Mouse (Mus musculus) kidney, postnatal 0 days (tissue): ENCODE measurements around the gene Tspo2. TPM values are rescaled to one million over a fixed set of nuclear protein-coding genes. Genes with fewer than 3 reads are reported as not detected.

Experiments
- ATAC-seq: fragments of 200-750 bp; cut with Nextera tagmentation; replicated peaks from 2 replicates; pipeline ENCODE4 v1.8.0; 2017; ENCODE audit warnings: low read depth, moderate number of reproducible peaks, moderate TSS enrichment, moderate library complexity; ENCODE audit not compliant: low FRiP score
- DNase-seq: peaks from one replicate; pipeline ENCODE4 v3.0.0-alpha.2; 2016; ENCODE audit warnings: low spot score
- H3K27ac ChIP-seq: fragments of 300-500 bp; sonication (generic); 2 replicates; pipeline ENCODE4 v1.5.1; 2014; ENCODE audit warnings: mild to moderate bottlenecking
- H3K27me3 ChIP-seq: fragments of 300-500 bp; sonication (generic); 2 replicates; pipeline ENCODE4 v1.6.1; 2014; ENCODE audit warnings: low read length, mixed read lengths; ENCODE audit not compliant: insufficient read depth
- H3K36me3 ChIP-seq: fragments of 300-500 bp; sonication (generic); 2 replicates; pipeline ENCODE4 v1.6.1; 2014; ENCODE audit warnings: low read length, mixed read lengths; ENCODE audit not compliant: insufficient read depth
- H3K4me1 ChIP-seq: fragments of 300-500 bp; sonication (generic); replicated peaks from 2 replicates; pipeline ENCODE4 v1.6.1; 2014; ENCODE audit warnings: antibody characterized with exemption, low read length, mixed read lengths; ENCODE audit not compliant: insufficient read depth
- H3K4me2 ChIP-seq: fragments of 300-500 bp; sonication (generic); 2 replicates; pipeline ENCODE4 v1.6.1; 2014; ENCODE audit warnings: mild to moderate bottlenecking, low read length, moderate library complexity, mixed read lengths
- H3K4me3 ChIP-seq: fragments of 300-500 bp; sonication (generic); replicated peaks from 2 replicates; pipeline ENCODE4 v1.5.1; 2014; ENCODE audit warnings: low read depth, low read length
- H3K9ac ChIP-seq: fragments of 300-500 bp; sonication (generic); 2 replicates; pipeline ENCODE4 v1.6.1; 2014; ENCODE audit warnings: low read depth, low read length
- H3K9me3 ChIP-seq: fragments of 300-500 bp; sonication (generic); replicated peaks from 2 replicates; pipeline ENCODE4 v1.6.1; 2016; ENCODE audit warnings: low read length, inconsistent platforms, mixed read lengths
- CTCF ChIP-seq: IDR thresholded peaks from 2 replicates; pipeline ENCODE4 v1.5.1; 2016; ENCODE audit warnings: antibody characterized with exemption, low read depth, mild to moderate bottlenecking, moderate library complexity
- WGBS: fragments of 180-500 bp; shearing (Covaris S2); extraction: QIAGEN DNeasy Blood & Tissue Kit; methylation state at CpG from one replicate; pipeline ENCODE4 v1.1.7; 2014; 5-methylcytosine and 5-hydroxymethylcytosine counted together
- polyA plus RNA-seq: library from polyadenylated mRNA; unstranded; fragments of >200 nt; fragmentation: Nextera tagmentation; extraction: Ambion mirVana; gene quantifications from 2 replicates; pipeline ENCODE4 v1.2.1, GENCODE M21; 2015

The Tspo2 gene
- 0.62 and 1.2 TPM in 2 replicates for polyA plus RNA-seq

- peak within 1 kb of the TSS; percentile 40 for H3K27ac ChIP-seq
Measured at GRCm38 (mm10) chr17:48451353-48451675, at the start of gene Tspo2. Gene Tspo2, minus strand, starts transcription at chr17:48451522.

GRCm38 (mm10) chr17:48500846-48501445 lies 49.6 kb upstream of the Tspo2 start:
- ATAC-seq = no peak
- no peak overlapping the region for H3K9ac ChIP-seq
- no peak overlapping the region for H3K4me2 ChIP-seq

More at GRCm38 (mm10) chr17:48451353-48451675, at the start of gene Tspo2:
- no peak for TF ChIP-seq CTCF
- H3K27me3 ChIP-seq = no peaks in the 10 kb centered on the region
- no peak within 1 kb of the TSS for H3K9ac ChIP-seq
- no peaks in the 10 kb centered on the region for H3K36me3 ChIP-seq
- no peak within 1 kb of the TSS for H3K4me3 ChIP-seq
- peaks cover 9% of the 10 kb centered on the region for H3K4me1 ChIP-seq
- WGBS = 44% methylated on average over 7 of the region's 7 CpGs
- no peaks in the 10 kb centered on the region for H3K9me3 ChIP-seq
- no peak within 1 kb of the TSS for H3K4me2 ChIP-seq
- DNase-seq = no peak
- no peak for ATAC-seq

DNA sequence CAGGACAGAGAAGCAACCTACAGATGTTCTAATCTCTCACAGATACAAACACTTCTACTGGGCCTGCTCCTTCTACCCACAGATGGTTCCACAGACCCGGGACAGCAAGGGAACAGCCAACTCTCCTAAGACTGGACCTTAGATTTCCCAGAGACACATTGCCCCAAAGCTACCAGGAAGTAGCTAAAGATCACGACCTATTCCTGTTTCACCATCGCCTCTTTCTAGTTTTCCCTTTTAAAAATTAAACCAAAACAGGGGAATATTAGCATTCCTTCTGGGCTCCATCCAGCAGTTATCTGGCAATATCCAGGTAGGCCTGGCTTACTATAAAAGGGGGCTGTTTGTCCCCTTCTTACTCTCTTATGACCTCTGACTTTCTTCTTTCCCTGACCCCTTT lies 46.7 kb upstream of the Tspo2 start:
- WGBS = 73% methylated on average over 3 of the region's 3 CpGs
- no peak for ATAC-seq
- Histone ChIP-seq H3K4me3 (no peak overlapping the region), H3K36me3 (no peaks in the 10 kb centered on the region), H3K9me3 (no peaks in the 10 kb centered on the region), H3K27me3 (no peaks in the 10 kb centered on the region), H3K4me1 (no peaks in the 10 kb centered on the region), H3K9ac (no peak overlapping the region), H3K4me2 (no peak overlapping the region), H3K27ac (no peak overlapping the region)
- no peak for DNase-seq
- no peak for TF ChIP-seq CTCF

More at GRCm38 (mm10) chr17:48500846-48501445, 49.6 kb upstream of the Tspo2 start:
- no peak for TF ChIP-seq CTCF
- 76% methylated on average over 7 of the region's 7 CpGs for WGBS
- Histone ChIP-seq H3K36me3 (no peaks in the 10 kb centered on the region), H3K4me1 (0 out of 2 replicates have a peak, but pooled peaks cover 6% of the 10 kb centered on the region), H3K27ac (no peak overlapping the region), H3K9me3 (no peaks in the 10 kb centered on the region), H3K4me3 (no peak overlapping the region), H3K27me3 (no peaks in the 10 kb centered on the region)
- no peak for DNase-seq

GRCm38 (mm10) chr17:48493986-48494385 lies 42.7 kb upstream of the Tspo2 start:
- 65% methylated on average over 8 of the region's 8 CpGs for WGBS
- H3K4me2 ChIP-seq = no peak overlapping the region
- H3K4me3 ChIP-seq = no peak overlapping the region
- H3K4me1 ChIP-seq = no peaks in the 10 kb centered on the region
- H3K27ac ChIP-seq = no peak overlapping the region
- H3K36me3 ChIP-seq = no peaks in the 10 kb centered on the region
- H3K27me3 ChIP-seq = no peaks in the 10 kb centered on the region
- no peaks in the 10 kb centered on the region for H3K9me3 ChIP-seq
- TF ChIP-seq CTCF = no peak
- no peak for ATAC-seq
- no peak for DNase-seq
- no peak overlapping the region for H3K9ac ChIP-seq

DNA sequence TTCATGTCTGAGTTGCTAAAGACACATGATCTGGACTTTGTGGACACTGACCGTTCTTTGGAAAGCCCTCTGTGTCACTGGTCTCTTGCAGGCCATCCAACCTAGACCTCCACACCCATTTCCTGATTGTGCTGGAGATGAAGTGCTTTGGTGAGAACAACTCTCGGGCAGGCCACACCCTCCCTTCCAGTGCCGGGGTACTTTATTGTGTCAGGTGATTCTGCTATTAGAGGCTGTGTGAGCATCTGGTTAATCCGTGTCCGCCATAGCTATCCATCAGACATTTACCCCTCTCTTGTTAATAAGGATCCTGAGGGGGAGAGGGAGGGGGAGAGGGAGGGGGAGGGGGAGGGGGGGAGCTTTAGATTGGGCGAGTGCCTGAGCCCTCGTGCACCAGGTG lies 42.3 kb upstream of the Tspo2 start:
- 37% methylated on average over 7 of the region's 7 CpGs for WGBS
- no peak for ATAC-seq

GRCm38 (mm10) chr17:48492621-48493020 lies 41.3 kb upstream of the Tspo2 start:
- Histone ChIP-seq H3K9ac (no peak overlapping the region), H3K27ac (no peak overlapping the region), H3K4me2 (no peak overlapping the region), H3K4me3 (no peak overlapping the region), H3K9me3 (no peaks in the 10 kb centered on the region), H3K4me1 (no peaks in the 10 kb centered on the region), H3K36me3 (no peaks in the 10 kb centered on the region), H3K27me3 (no peaks in the 10 kb centered on the region)
- TF ChIP-seq CTCF = no peak
- no peak for ATAC-seq
- no peak for DNase-seq
- 81% methylated on average over 8 of the region's 8 CpGs for WGBS

More for the DNA sequence above, 42.3 kb upstream of the Tspo2 start:
- H3K4me3 ChIP-seq = no peak overlapping the region
- no peak overlapping the region for H3K4me2 ChIP-seq
- H3K9ac ChIP-seq = no peak overlapping the region
- H3K27me3 ChIP-seq = no peaks in the 10 kb centered on the region
- H3K9me3 ChIP-seq = no peaks in the 10 kb centered on the region
- DNase-seq = no peak
- no peaks in the 10 kb centered on the region for H3K4me1 ChIP-seq
- H3K36me3 ChIP-seq = no peaks in the 10 kb centered on the region
- no peak overlapping the region for H3K27ac ChIP-seq
- TF ChIP-seq CTCF = no peak

- H3K27ac ChIP-seq = no peak overlapping the region
- H3K4me2 ChIP-seq = no peak overlapping the region
- no peak for ATAC-seq
- DNase-seq = no peak
- H3K4me1 ChIP-seq = no peaks in the 10 kb centered on the region
- H3K9ac ChIP-seq = no peak overlapping the region
- H3K9me3 ChIP-seq = no peaks in the 10 kb centered on the region
- 89% methylated on average over 3 of the region's 3 CpGs for WGBS
- H3K4me3 ChIP-seq = no peak overlapping the region
- H3K36me3 ChIP-seq = no peaks in the 10 kb centered on the region
- no peaks in the 10 kb centered on the region for H3K27me3 ChIP-seq
- TF ChIP-seq CTCF = no peak
Measured at GRCm38 (mm10) chr17:48489466-48489865, 38.1 kb upstream of the Tspo2 start.
